Mouse (Mus musculus) liver, embryonic 13.5 days (tissue): ENCODE results near the gene 2700049A03Rik. TPM values are rescaled to one million over a fixed set of nuclear protein-coding genes. Genes with fewer than 3 reads are reported as not detected.
A peak's percentile ranks its signal among the peaks of the same experiment; 100 is the strongest.
"Not testable (repeated sequence)": the region's sequence is repeated elsewhere in the genome, so short reads cannot be mapped to it uniquely, and the experiment has no call there.

Source experiments
- ATAC-seq: fragments of 200-750 bp; cut with Nextera tagmentation; 2 replicates; pipeline ENCODE4 v1.8.0; 2017; ENCODE audit warnings: low read depth, mild to moderate bottlenecking, moderate number of reproducible peaks, moderate library complexity
- DNase-seq: peaks from one replicate; pipeline ENCODE4 v3.0.0; 2022
- H3K27ac ChIP-seq: fragments of 300-500 bp; sonication (generic); 2 replicates; pipeline ENCODE4 v1.5.1; 2015; ENCODE audit warnings: moderate library complexity, mild to moderate bottlenecking, inconsistent platforms
- H3K27me3 ChIP-seq: fragments of 300-500 bp; sonication (generic); 2 replicates; pipeline ENCODE4 v1.6.1; 2015; ENCODE audit warnings: mild to moderate bottlenecking, inconsistent platforms
- H3K36me3 ChIP-seq: fragments of 300-500 bp; sonication (generic); 2 replicates; pipeline ENCODE4 v1.6.1; 2015; ENCODE audit warnings: mild to moderate bottlenecking, inconsistent platforms
- H3K4me1 ChIP-seq: fragments of 300-500 bp; sonication (generic); replicated peaks from 2 replicates; pipeline ENCODE4 v1.6.1; 2015; ENCODE audit warnings: inconsistent platforms
- H3K4me2 ChIP-seq: fragments of 300-500 bp; sonication (generic); 2 replicates; pipeline ENCODE4 v1.6.1; 2015; ENCODE audit warnings: inconsistent platforms, mild to moderate bottlenecking, moderate library complexity
- H3K4me3 ChIP-seq: fragments of 300-500 bp; sonication (generic); replicated peaks from 2 replicates; pipeline ENCODE4 v1.5.1; 2015; ENCODE audit warnings: mild to moderate bottlenecking, inconsistent platforms
- H3K9ac ChIP-seq: fragments of 300-500 bp; sonication (generic); 2 replicates; pipeline ENCODE4 v1.6.1; 2015; ENCODE audit warnings: mild to moderate bottlenecking, inconsistent platforms
- H3K9me3 ChIP-seq: fragments of 300-500 bp; sonication (generic); replicated peaks from 2 replicates; pipeline ENCODE4 v1.6.1; 2016; ENCODE audit warnings: inconsistent platforms
- WGBS: fragments of 180-500 bp; shearing (Covaris S2); methylation state at CpG from one replicate; pipeline ENCODE4 v1.1.7; 2015; ENCODE audit not compliant: insufficient replicate concordance; 5-methylcytosine and 5-hydroxymethylcytosine counted together
- polyA plus RNA-seq: library from polyadenylated mRNA; unstranded; fragments of >200 nt; fragmentation: Nextera tagmentation; extraction: Ambion mirVana; gene quantifications from 2 replicates; pipeline ENCODE4 v1.2.1, GENCODE M21; 2015

2700049A03Rik gene
- polyA plus RNA-seq, result 5.0 and 5.3 TPM in 2 replicates

GRCm38 (mm10) chr12:71136130-71136973 lies at the start of gene 2700049A03Rik, which contains the start of gene Timm9:
Gene 2700049A03Rik (plus strand): TSS chr12:71136848.
Gene Timm9 (minus strand): TSS chr12:71136684.
- Histone ChIP-seq H3K27ac (peak within 1 kb of the TSS; percentile 83), H3K4me3 (peak within 1 kb of the TSS; percentile 92), H3K9ac (peak within 1 kb of the TSS; percentile 89), H3K4me1 (peaks cover 34% of the 10 kb centered on the region), H3K4me2 (peak within 1 kb of the TSS; percentile 97), H3K9me3 (no peaks in the 10 kb centered on the region), H3K27me3 (no peaks in the 10 kb centered on the region), H3K36me3 (peaks cover 36% of the 10 kb centered on the region)
- WGBS, result 1% methylated on average over 52 of the region's 52 CpGs
- ATAC-seq, result peak; percentile 84
- DNase-seq, result peak; percentile 76

DNA sequence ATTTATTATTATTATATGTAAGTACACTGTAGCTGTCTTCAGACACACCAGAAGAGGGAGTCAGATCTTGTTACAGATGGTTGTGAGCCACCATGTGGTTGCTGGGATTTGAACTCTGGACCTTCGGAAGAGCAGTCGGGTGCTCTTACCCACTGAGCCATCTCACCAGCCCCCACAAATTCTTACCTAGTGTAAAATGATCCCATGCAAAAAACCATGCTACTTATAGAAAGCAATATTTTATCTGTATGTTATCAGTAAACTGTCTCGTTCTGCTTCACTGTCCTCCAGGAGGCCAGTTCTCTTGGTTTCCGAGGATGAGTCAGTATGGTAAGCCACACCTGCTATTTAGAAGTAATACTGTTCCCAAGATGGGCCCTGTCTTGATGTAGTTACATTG lies 32.4 kb upstream of the 2700049A03Rik start:
- H3K36me3 ChIP-seq, H3K27ac ChIP-seq, H3K27me3 ChIP-seq, ATAC-seq, H3K4me1 ChIP-seq, H3K4me2 ChIP-seq, DNase-seq, H3K9ac ChIP-seq, H3K9me3 ChIP-seq, H3K4me3 ChIP-seq: not testable (repeated sequence)
- 62% methylated on average over 4 of the region's 4 CpGs for WGBS

DNA sequence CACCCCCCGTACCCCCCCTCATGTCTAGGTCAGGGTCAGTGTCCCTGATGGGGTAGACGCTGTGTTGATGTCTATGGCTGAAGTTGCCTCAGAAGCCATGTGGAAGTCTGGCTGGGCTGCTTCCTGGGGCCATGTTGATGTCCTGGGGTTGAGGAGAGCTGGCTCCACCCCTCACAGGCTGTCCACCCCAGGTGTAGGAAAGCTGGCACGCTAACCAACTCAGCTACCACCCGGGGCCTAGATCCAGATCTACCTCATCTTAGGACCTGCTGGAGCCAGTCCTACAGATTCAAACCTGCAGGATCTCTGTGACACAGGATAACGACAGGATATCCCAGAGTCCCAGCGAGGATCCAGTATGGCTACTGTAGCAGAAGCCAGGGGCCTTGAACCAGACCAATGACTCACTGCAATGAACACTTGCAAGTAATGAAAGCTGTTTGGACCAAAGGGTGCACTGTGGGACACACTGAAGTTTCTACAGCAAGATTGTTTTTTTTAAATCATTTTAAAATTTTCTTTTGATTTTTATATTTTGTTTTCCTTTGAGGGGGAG lies 29.4 kb upstream of the 2700049A03Rik start:
- ATAC-seq, result no peak
- Histone ChIP-seq H3K9ac (no peak overlapping the region), H3K9me3 (no peaks in the 10 kb centered on the region), H3K4me1 (peaks cover 7% of the 10 kb centered on the region), H3K27ac (no peak overlapping the region), H3K27me3 (peaks cover 7% of the 10 kb centered on the region; the same call in 1 of the 2 replicates), H3K36me3 (no peaks in the 10 kb centered on the region), H3K4me2 (no peak overlapping the region), H3K4me3 (no peak overlapping the region)
- 66% methylated on average over 6 of the region's 6 CpGs for WGBS
- no peak for DNase-seq

- peak within 1 kb of the TSS; percentile 34 for H3K4me3 ChIP-seq
- DNase-seq (no peak), ATAC-seq (no peak)
- H3K36me3 ChIP-seq, result no peaks in the 10 kb centered on the region
- WGBS, result 22% methylated on average over 33 of the region's 33 CpGs
- peaks cover 7% of the 10 kb centered on the region for H3K27me3 ChIP-seq
- H3K4me1 ChIP-seq, result peaks cover 24% of the 10 kb centered on the region
- H3K27ac ChIP-seq, result no peak within 1 kb of the TSS
- H3K9ac ChIP-seq, result peak within 1 kb of the TSS; percentile 33; the same call in 1 of the 2 replicates
- H3K9me3 ChIP-seq, result no peaks in the 10 kb centered on the region
- peak within 1 kb of the TSS; percentile 54 for H3K4me2 ChIP-seq
These were observed 25.3 kb upstream of the 2700049A03Rik start, which contains the start of gene Tomm20l for GRCm38 (mm10) chr12:71111331-71111730. Gene Tomm20l (plus strand): TSS chr12:71111428.

DNA sequence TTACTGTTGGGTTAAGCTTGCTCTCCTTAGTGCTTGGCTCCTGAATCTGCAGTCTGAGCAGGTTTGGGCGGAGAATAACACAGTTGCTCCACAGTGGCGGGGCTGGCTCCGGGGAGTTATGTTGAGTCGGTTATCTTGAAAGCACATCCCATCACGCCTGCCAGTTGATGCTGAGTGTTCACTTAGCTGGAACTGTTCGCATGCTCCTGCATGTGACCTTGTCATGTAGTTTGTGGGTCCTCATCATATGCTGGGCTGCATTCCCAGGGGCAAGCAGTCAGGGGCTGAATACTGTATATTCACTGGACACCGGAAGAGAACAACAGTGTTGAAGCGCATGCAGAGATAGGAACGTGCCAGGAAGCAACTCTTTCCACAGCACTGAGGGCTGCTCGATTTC lies 23.6 kb upstream of the 2700049A03Rik start:
- 33% methylated on average over 10 of the region's 10 CpGs for WGBS
- no peaks in the 10 kb centered on the region for H3K36me3 ChIP-seq
- H3K4me3 ChIP-seq, result no peak overlapping the region
- H3K9me3 ChIP-seq, result no peaks in the 10 kb centered on the region
- no peak overlapping the region for H3K9ac ChIP-seq
- peak overlapping the region; percentile 5; the same call in 1 of the 2 replicates for H3K4me2 ChIP-seq
- H3K4me1 ChIP-seq, result peaks cover 24% of the 10 kb centered on the region
- H3K27ac ChIP-seq, result no peak overlapping the region
- peaks cover 7% of the 10 kb centered on the region for H3K27me3 ChIP-seq
- no peak for DNase-seq
- ATAC-seq, result peak; percentile 70

GRCm38 (mm10) chr12:71113675-71114288 lies 22.9 kb upstream of the 2700049A03Rik start:
- WGBS, result 17% methylated on average over 12 of the region's 12 CpGs
- H3K4me3 ChIP-seq, result no peak overlapping the region
- H3K4me1 ChIP-seq, result peaks cover 24% of the 10 kb centered on the region
- no peak overlapping the region for H3K9ac ChIP-seq
- H3K9me3 ChIP-seq, result no peaks in the 10 kb centered on the region
- peaks cover 7% of the 10 kb centered on the region for H3K27me3 ChIP-seq
- no peak overlapping the region for H3K27ac ChIP-seq
- H3K36me3 ChIP-seq, result no peaks in the 10 kb centered on the region
- ATAC-seq (peak; percentile 44; the same call in 1 of the 2 replicates), DNase-seq (peak; percentile 31)
- peak overlapping the region; percentile 29 for H3K4me2 ChIP-seq

DNA sequence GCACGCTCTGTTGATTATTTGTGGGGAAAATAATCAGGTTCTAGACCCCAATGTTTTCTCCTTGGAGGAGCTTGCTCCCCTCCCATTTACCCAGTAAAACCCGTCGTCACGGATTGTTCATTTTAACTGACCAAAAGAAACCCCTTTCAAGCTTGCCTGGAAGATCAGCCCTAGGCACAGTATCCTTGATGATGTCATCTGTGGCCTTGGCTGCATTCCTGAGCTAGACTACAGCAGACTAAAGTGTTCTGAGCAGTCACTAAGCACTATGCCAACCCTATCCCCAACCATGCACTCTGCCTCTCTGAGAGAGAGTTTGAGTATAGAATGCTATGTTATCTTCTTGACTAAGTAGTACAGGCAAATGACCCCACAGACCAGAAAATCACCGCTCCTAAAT lies 20.2 kb upstream of the 2700049A03Rik start:
- Histone ChIP-seq H3K4me3 (no peak overlapping the region), H3K4me1 (peaks cover 19% of the 10 kb centered on the region), H3K36me3 (no peaks in the 10 kb centered on the region), H3K27me3 (peaks cover 4% of the 10 kb centered on the region), H3K9me3 (no peaks in the 10 kb centered on the region), H3K4me2 (no peak overlapping the region), H3K9ac (no peak overlapping the region), H3K27ac (no peak overlapping the region)
- 73% methylated on average over 5 of the region's 5 CpGs for WGBS
- DNase-seq (no peak), ATAC-seq (no peak)

GRCm38 (mm10) chr12:71122731-71123130 lies 13.9 kb upstream of the 2700049A03Rik start:
- no peaks in the 10 kb centered on the region for H3K27me3 ChIP-seq
- 81% methylated on average over 10 of the region's 10 CpGs for WGBS
- ATAC-seq, result no peak
- H3K36me3 ChIP-seq, result peaks cover 46% of the 10 kb centered on the region
- H3K4me1 ChIP-seq, result no peaks in the 10 kb centered on the region
- no peak for DNase-seq
- no peaks in the 10 kb centered on the region for H3K9me3 ChIP-seq
- no peak overlapping the region for H3K9ac ChIP-seq
- no peak overlapping the region for H3K4me3 ChIP-seq
- H3K4me2 ChIP-seq, result no peak overlapping the region
- no peak overlapping the region for H3K27ac ChIP-seq

- Histone ChIP-seq H3K27me3 (no peaks in the 10 kb centered on the region), H3K4me1 (no peaks in the 10 kb centered on the region), H3K9ac (no peak overlapping the region), H3K27ac (no peak overlapping the region), H3K4me2 (no peak overlapping the region), H3K4me3 (no peak overlapping the region), H3K9me3 (no peaks in the 10 kb centered on the region), H3K36me3 (peaks cover 52% of the 10 kb centered on the region)
- WGBS, result 84% methylated on average over 9 of the region's 9 CpGs
- DNase-seq, result no peak
- ATAC-seq, result no peak
These were observed 13.4 kb upstream of the 2700049A03Rik start for GRCm38 (mm10) chr12:71123286-71123685.

DNA sequence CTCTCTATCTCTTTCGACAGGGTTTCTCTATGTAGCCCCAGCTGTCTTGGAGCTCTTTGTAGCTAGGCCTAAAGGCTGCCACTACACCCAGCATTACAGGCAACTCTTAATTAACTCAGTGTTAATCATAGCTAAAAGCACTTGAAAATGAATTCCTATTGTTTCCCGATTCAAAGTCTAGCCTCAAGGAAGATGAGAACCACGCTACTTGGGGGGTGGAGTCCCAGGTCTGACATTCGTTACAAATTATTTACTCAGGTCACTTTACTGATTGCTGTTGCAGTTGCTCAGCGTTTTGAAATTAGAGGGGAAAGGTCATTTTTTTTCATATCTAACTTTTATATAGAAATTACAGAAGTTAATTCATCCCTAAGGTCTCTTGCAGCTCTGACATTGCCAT lies 1.1 kb upstream of the 2700049A03Rik start:
- no peaks in the 10 kb centered on the region for H3K27me3 ChIP-seq
- H3K4me1 ChIP-seq, result peaks cover 34% of the 10 kb centered on the region
- H3K9me3 ChIP-seq, result no peaks in the 10 kb centered on the region
- ATAC-seq, result no peak
- peaks cover 36% of the 10 kb centered on the region for H3K36me3 ChIP-seq
- WGBS, result 10% methylated on average over 5 of the region's 5 CpGs
- H3K9ac ChIP-seq, result peak overlapping the region; percentile 89
- H3K4me3 ChIP-seq, result peak overlapping the region; percentile 92
- H3K4me2 ChIP-seq, result peak overlapping the region; percentile 97
- DNase-seq, result no peak
- no peak overlapping the region; the same call in 1 of the 2 replicates for H3K27ac ChIP-seq

- peak overlapping the region; percentile 92 for H3K4me3 ChIP-seq
- WGBS, result under 1% methylated on average over 30 of the region's 30 CpGs
- peak; percentile 82 for ATAC-seq
- H3K4me2 ChIP-seq, result peak overlapping the region; percentile 97
- peak; percentile 74 for DNase-seq
- peak overlapping the region; percentile 89 for H3K9ac ChIP-seq
- H3K27me3 ChIP-seq, result no peaks in the 10 kb centered on the region
- H3K4me1 ChIP-seq, result peaks cover 34% of the 10 kb centered on the region
- peak overlapping the region; percentile 83 for H3K27ac ChIP-seq
- peaks cover 36% of the 10 kb centered on the region for H3K36me3 ChIP-seq
- H3K9me3 ChIP-seq, result no peaks in the 10 kb centered on the region
These were observed 385 bp downstream of the 2700049A03Rik start for GRCm38 (mm10) chr12:71136974-71137491.
